In the genomic region with DNA sequence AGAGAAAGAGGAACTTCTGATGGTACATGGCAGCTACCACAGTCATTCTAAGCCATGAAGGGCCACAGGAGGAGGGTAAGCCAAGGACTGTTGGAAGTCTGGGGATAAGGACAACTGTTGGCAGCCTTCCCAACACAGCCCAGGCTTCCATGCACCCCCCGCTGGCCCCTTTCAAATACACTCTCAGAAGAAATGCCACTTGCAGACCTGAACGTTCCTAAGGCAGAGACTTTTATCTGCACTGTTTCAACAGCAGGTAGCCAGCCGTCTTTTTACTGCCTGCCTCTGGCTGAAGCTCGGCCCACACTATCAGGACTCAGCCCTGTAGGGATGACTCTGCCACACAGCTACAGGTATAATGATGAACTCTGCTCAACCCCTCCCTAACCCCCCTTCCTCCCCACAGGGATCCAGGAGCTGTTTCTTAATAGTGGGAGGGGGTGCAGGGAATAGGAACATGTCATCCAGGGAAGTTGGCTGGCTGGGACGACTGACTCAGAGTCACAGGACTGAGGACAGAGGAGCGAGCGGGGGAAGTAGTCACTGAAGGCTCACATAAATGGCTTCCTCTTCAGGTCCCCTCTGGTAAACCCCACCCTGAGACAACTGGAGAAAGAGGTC, we compare ENCODE assay signal across 8 mouse cellular contexts. TPM values are rescaled to one million over a fixed set of nuclear protein-coding genes. Genes with fewer than 3 reads are reported as not detected.
DNase-seq lines count a peak whose midpoint lies in the region; ATAC-seq and TF ChIP-seq lines count a peak whose summit lies in the region.

No protein-coding gene starts in this region.

- no peaks in the 10 kb centered on the region for H3K9me3 ChIP-seq in MEL (replicated peaks; ENCODE audit: insufficient read depth, low read length)
- H3K9me3 ChIP-seq in heart, embryonic 14.5 days (ENCODE audit: control insufficient read depth, low read length), result no peaks in the 10 kb centered on the region
- no peaks in the 10 kb centered on the region for H3K9me3 ChIP-seq in lung, postnatal 0 days (ENCODE audit: low read length)

- no peak for TF ChIP-seq CTCF in MEL (IDR thresholded peaks at IDR 0.05 in 2 of 3, conservative IDR thresholded peaks at IDR 0.05 in 1 of 3; ENCODE audit: control insufficient read depth in 1 of 3, insufficient read depth in 1 of 3, low read depth in 2 of 3, low read length in 3 of 3, poor library complexity in 1 of 3, severe bottlenecking in 1 of 3)
- TF ChIP-seq CTCF in lung, postnatal 0 days (IDR thresholded peaks at IDR 0.05), result no peak

- H3K27me3 ChIP-seq in MEL (ENCODE audit: control insufficient read depth in 1 of 2, insufficient read depth in 2 of 2, low read length in 2 of 2), result peaks cover 0 to 4% of the 10 kb centered on the region in 2 experiments; a peak in 1 of 4 replicates
- H3K27me3 ChIP-seq in heart, embryonic 14.5 days (ENCODE audit: control insufficient read depth, insufficient read depth, low read length), result no peaks in the 10 kb centered on the region
- no peaks in the 10 kb centered on the region for H3K27me3 ChIP-seq in lung, postnatal 0 days (replicated peaks; ENCODE audit: insufficient read depth, low read length)

- intact Hi-C loops in heart, postnatal 36 days (cut with DNase I), result no loop called here

- H3K4me1 ChIP-seq in MEL (ENCODE audit: control insufficient read depth in 1 of 2, insufficient read depth in 2 of 2, low read length in 2 of 2), result peaks cover 0 to 37% of the 10 kb centered on the region in 2 experiments; a peak in 2 of 4 replicates
- H3K4me1 ChIP-seq in heart, embryonic 14.5 days (ENCODE audit: control insufficient read depth in 2 of 2, insufficient read depth in 2 of 2, low read length in 2 of 2), result peaks cover 56 to 73% of the 10 kb centered on the region in 2 experiments
- H3K4me1 ChIP-seq in lung, postnatal 0 days (ENCODE audit: insufficient read depth, low read depth, low read length), result peaks cover 30% of the 10 kb centered on the region; the same call in 1 of the 2 replicates

- no peak; a peak in 1 of 4 replicates for TF ChIP-seq EP300 in MEL (IDR thresholded peaks at IDR 0.05; ENCODE audit: low read depth in 1 of 2, low read length in 2 of 2)
- no peak for TF ChIP-seq EP300 in lung, postnatal 0 days (IDR thresholded peaks at IDR 0.05)

- no peak overlapping the region for H3K9ac ChIP-seq in MEL (ENCODE audit: control insufficient read depth, low read depth, low read length, poor library complexity, severe bottlenecking)
- H3K9ac ChIP-seq in heart, embryonic 14.5 days (ENCODE audit: low read length), result peak overlapping the region; percentile 50; the same call in 1 of the 2 replicates
- H3K9ac ChIP-seq in lung, postnatal 0 days (replicated peaks; ENCODE audit: low read depth), result 0 out of 2 replicates have a peak overlapping the region, but pooled peaks have one; percentile 16

- no peak overlapping the region for H3K4me3 ChIP-seq in MEL (ENCODE audit: control insufficient read depth in 1 of 2, insufficient read depth in 1 of 2, low read depth in 2 of 2, low read length in 2 of 2)
- no peak overlapping the region for H3K4me3 ChIP-seq in heart, embryonic 14.5 days (ENCODE audit: control insufficient read depth in 1 of 2, insufficient read depth in 1 of 2, low read depth in 1 of 2, low read length in 2 of 2)
- H3K4me3 ChIP-seq in lung, postnatal 0 days (ENCODE audit: low read depth, low read length), result no peak overlapping the region

- H3K79me2 ChIP-seq in MEL (ENCODE audit: control insufficient read depth, insufficient read depth, low read length, poor library complexity), result no peaks in the 10 kb centered on the region

- no peak for TF ChIP-seq RAD21 in MEL (IDR thresholded peaks at IDR 0.05; ENCODE audit: low read depth, low read length)

- peak overlapping the region; percentile 35 for H3K4me2 ChIP-seq in heart, embryonic 14.5 days (ENCODE audit: low read length)
- H3K4me2 ChIP-seq in lung, postnatal 0 days (replicated peaks; ENCODE audit: low read depth, low read length), result no peak overlapping the region

- H3K36me3 ChIP-seq in MEL (ENCODE audit: control insufficient read depth in 1 of 2, insufficient read depth in 2 of 2, low read length in 2 of 2), result peaks cover 0 to 13% of the 10 kb centered on the region in 2 experiments; a peak in 2 of 4 replicates
- peaks cover 21% of the 10 kb centered on the region; the same call in 1 of the 2 replicates for H3K36me3 ChIP-seq in heart, embryonic 14.5 days (ENCODE audit: control insufficient read depth, insufficient read depth, low read length)
- H3K36me3 ChIP-seq in lung, postnatal 0 days (ENCODE audit: insufficient read depth, low read length), result peaks cover 3% of the 10 kb centered on the region; the same call in 1 of the 2 replicates

- WGBS in heart, embryonic 14.5 days, result 14% methylated on average over 7 of the region's 7 CpGs
- 32% methylated on average over 7 of the region's 7 CpGs for WGBS in lung, postnatal 0 days

- no peak overlapping the region for H3K27ac ChIP-seq in MEL (ENCODE audit: control insufficient read depth, low read depth, low read length)
- peak overlapping the region; percentile 72 to 81 for H3K27ac ChIP-seq in heart, embryonic 14.5 days (replicated peaks in 1 of 2; ENCODE audit: control insufficient read depth in 1 of 2, insufficient read depth in 1 of 2, low read depth in 2 of 2, low read length in 2 of 2)
- H3K27ac ChIP-seq in lung, postnatal 0 days (ENCODE audit: low read length), result peak overlapping the region; percentile 72

- DNase-seq in heart, adult 18-20 months, result peak; percentile 66 to 81
- no peak for DNase-seq in heart, postnatal 36 days
- peak; percentile 61 for DNase-seq in MEL (ENCODE audit: low read depth, low spot score)
- DNase-seq in cerebellum, adult 8-10 months, result peak; percentile 70
- peak; percentile 76 for DNase-seq in lung, postnatal 0 days (ENCODE audit: low spot score)
- DNase-seq in thymus, adult 18-20 months, result no peak
- no peak for DNase-seq in kidney, adult 8-10 months

- peak; percentile 54; the same call in 1 of the 2 replicates for ATAC-seq in heart, embryonic 14.5 days (ENCODE audit: insufficient number of reproducible peaks, insufficient read depth, low FRiP score, low read depth)
- ATAC-seq in lung, postnatal 0 days, result peak; percentile 3; the same call in 1 of the 2 replicates

- TF ChIP-seq POLR2A in MEL (IDR thresholded peaks at IDR 0.05; ENCODE audit: control insufficient read depth in 1 of 2, insufficient read depth in 1 of 2, low read depth in 1 of 2, low read length in 2 of 2, poor library complexity in 1 of 2), result no peak

TF ChIP-seq in MEL, 35 proteins besides CTCF, POLR2A, EP300 and RAD21:
- TF ChIP-seq MEF2A (IDR thresholded peaks at IDR 0.05; ENCODE audit: extremely low read depth, insufficient replicate concordance, low read depth, low read length, poor library complexity, severe bottlenecking) (no peak), USF1 (IDR thresholded peaks at IDR 0.05; ENCODE audit: low read depth, low read length) (no peak), ZNF384 (IDR thresholded peaks at IDR 0.05; ENCODE audit: low read depth, low read length) (no peak), ETS1 (IDR thresholded peaks at IDR 0.05; ENCODE audit: low read depth, low read length) (no peak), NRF1 (IDR thresholded peaks at IDR 0.05; ENCODE audit: insufficient read depth, low read depth, low read length, poor library complexity, severe bottlenecking) (no peak), ELF1 (IDR thresholded peaks at IDR 0.05; ENCODE audit: low read depth, low read length) (no peak), POLR2AphosphoS2 (IDR thresholded peaks at IDR 0.05; ENCODE audit: low read length) (no peak), MYB (IDR thresholded peaks at IDR 0.05; ENCODE audit: low read depth, low read length) (no peak)

RNA-seq across cellular contexts. Expression of a gene that starts 24.5 kb away (rescaled TPM):
- total RNA-seq in heart, adult 18-20 months (2021), result 10 to 100 TPM; 65.2 to 69.7 TPM
- 10 to 100 TPM; 73.4 to 88.6 TPM for total RNA-seq in heart, postnatal 36 days (2021)
- total RNA-seq in MEL (2012; rRNA removed), result 0.33 and 0.42 TPM in 2 replicates
- polyA plus RNA-seq in MEL (2012; ENCODE audit: insufficient read depth in 1 of 2, insufficient read length in 2 of 2, low read depth in 1 of 2, low replicate concordance in 2 of 2, missing spikeins in 1 of 2), result under 1 TPM in 1 of 2 experiments, not detected in 1; 0.39 TPM
- polyA plus RNA-seq in heart, embryonic 14.5 days (2014; fragmentation: Nextera tagmentation; extraction: Ambion mirVana), result 29.4 and 31.2 TPM in 2 replicates
- 71.0 and 75.4 TPM in 2 replicates for polyA plus RNA-seq in lung, postnatal 0 days (2015; fragmentation: Nextera tagmentation; extraction: Ambion mirVana)

RNA-seq across cellular contexts. Expression of a gene that starts 46.4 kb away (rescaled TPM):
- 10 to 100 TPM; 45.2 to 45.7 TPM for total RNA-seq in heart, adult 18-20 months (2021)
- total RNA-seq in heart, postnatal 36 days (2021), result 10 to 100 TPM; 42.3 to 46.0 TPM
- total RNA-seq in MEL (2012; rRNA removed), result 31.1 and 34.9 TPM in 2 replicates
- polyA plus RNA-seq in MEL (2012; ENCODE audit: insufficient read depth in 1 of 2, insufficient read length in 2 of 2, low read depth in 1 of 2, low replicate concordance in 2 of 2, missing spikeins in 1 of 2), result 10 to 100 TPM in 1 of 2 experiments, not detected in 1; 50.2 TPM
- polyA plus RNA-seq in heart, embryonic 14.5 days (2014; fragmentation: Nextera tagmentation; extraction: Ambion mirVana), result 25.2 and 25.7 TPM in 2 replicates
- 39.1 and 41.9 TPM in 2 replicates for polyA plus RNA-seq in lung, postnatal 0 days (2015; fragmentation: Nextera tagmentation; extraction: Ambion mirVana)

Comparison
In these comparisons a context has a peak if more than half of its experiments do, and no peak if none do; other contexts are left out.
1. DNase-seq: peak in heart, adult 18-20 months (2 of 2), MEL (single experiment), cerebellum, adult 8-10 months (single experiment) and lung, postnatal 0 days (single experiment); none in heart, postnatal 36 days (0 of 2), thymus, adult 18-20 months (0 of 2) and kidney, adult 8-10 months (0 of 2).
2. RNA of a gene that starts 24.5 kb away (total RNA-seq): 73.4 to 88.6 TPM in heart, postnatal 36 days and 65.2 to 69.7 TPM in heart, adult 18-20 months; 0.33 to 0.42 TPM in MEL; every median in the first group is over 10 times any median in the second.